Mouse (Mus musculus) ES-Bruce4 (cell line): ENCODE measurements around the gene Mpi.

Experiments
- CTCF ChIP-seq: IDR thresholded peaks from one replicate; pipeline ENCODE4 v1.8.1; 2011; ENCODE audit warnings: low read depth, low read length
- EP300 ChIP-seq: IDR thresholded peaks from 2 replicates; pipeline ENCODE4 v1.6.1; 2011; ENCODE audit warnings: low read depth, low read length; ENCODE audit not compliant: insufficient read depth
- POLR2A ChIP-seq: IDR thresholded peaks from one replicate; pipeline ENCODE4 v1.8.1; 2011; ENCODE audit warnings: low read length; ENCODE audit not compliant: insufficient read depth

DNA sequence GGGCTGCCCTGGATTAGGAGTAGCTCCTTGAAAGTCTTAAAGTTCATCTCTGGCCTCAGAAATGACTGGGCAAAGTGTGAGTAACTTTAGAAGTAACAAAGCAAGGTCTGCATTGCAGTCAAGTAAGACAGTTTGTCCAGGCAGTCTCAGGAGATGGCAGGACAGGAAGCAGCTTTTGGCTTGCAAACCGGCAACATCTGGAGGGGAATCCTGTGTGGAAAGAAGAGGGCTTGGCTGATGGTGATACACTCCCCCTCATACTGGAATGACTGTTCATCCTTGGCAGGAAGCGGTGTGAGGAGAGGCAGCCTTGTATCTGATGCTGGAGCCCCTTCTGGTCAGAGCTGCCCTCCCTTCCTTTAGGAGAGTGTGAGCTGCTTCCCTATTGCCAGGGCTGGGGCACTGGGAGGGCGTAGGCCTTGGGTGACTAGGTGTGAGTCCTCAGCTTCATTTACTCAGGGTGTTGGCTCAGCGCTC lies 10.4 kb upstream of the Mpi start:
- TF ChIP-seq CTCF (no peak), EP300 (no peak), POLR2A (no peak)
